21 mouse cellular contexts compared by ENCODE assay signal in genomic region chr1:188006820-188007491, GRCm38 (mm10).
A peak's percentile ranks its signal among the peaks of the same experiment; 100 is the strongest.
DNase-seq lines count a peak whose midpoint lies in the region; ATAC-seq and TF ChIP-seq lines count a peak whose summit lies in the region.
"Had no signal": no experiment of that assay in that cellular context is flagged by ENCODE, and none has a peak within 500 bp of the region (broad histone marks: within the 10 kb centered on the region; RNA-seq: fewer than 3 reads in every experiment).

No protein-coding gene starts in this region.

- H3K4me2 ChIP-seq in heart, embryonic 12.5 days = peak overlapping the region; percentile 67
- H3K4me2 ChIP-seq in hindbrain, postnatal 0 days (ENCODE audit: low read depth, low read length) = 0 out of 2 replicates have a peak overlapping the region, but pooled peaks have one; percentile 3
- no peak overlapping the region for H3K4me2 ChIP-seq in hindbrain, embryonic 14.5 days (replicated peaks)
- H3K4me2 ChIP-seq in neural tube, embryonic 13.5 days = peak overlapping the region; percentile 5; the same call in 1 of the 2 replicates
- H3K4me2 ChIP-seq in stomach, postnatal 0 days (replicated peaks; ENCODE audit: low read depth) = peak overlapping the region; percentile 6
- H3K4me2 ChIP-seq: limb, embryonic 15.5 days; midbrain, embryonic 12.5 days had no signal

- peak overlapping the region; percentile 35 for H3K4me3 ChIP-seq in heart, embryonic 12.5 days
- no peak overlapping the region for H3K4me3 ChIP-seq in hindbrain, postnatal 0 days (ENCODE audit: low read length)
- no peak overlapping the region for H3K4me3 ChIP-seq in hindbrain, embryonic 14.5 days (replicated peaks; ENCODE audit: low read length)
- H3K4me3 ChIP-seq in neural tube, embryonic 13.5 days = no peak overlapping the region
- H3K4me3 ChIP-seq in stomach, postnatal 0 days (ENCODE audit: low read depth, low read length) = 0 out of 2 replicates have a peak overlapping the region, but pooled peaks have one; percentile 8
- H3K4me3 ChIP-seq: embryonic facial prominence, embryonic 10.5 days; limb, embryonic 15.5 days; midbrain, embryonic 12.5 days; myocyte had no signal

- TF ChIP-seq CTCF in hindbrain, postnatal 0 days (IDR thresholded peaks at IDR 0.05; ENCODE audit: low read depth) = no peak
- TF ChIP-seq CTCF in stomach, postnatal 0 days (IDR thresholded peaks at IDR 0.05; ENCODE audit: low read depth) = no peak

- no peak for ATAC-seq in heart, embryonic 12.5 days (ENCODE audit: insufficient number of reproducible peaks, low FRiP score)
- no peak for ATAC-seq in hindbrain, postnatal 0 days
- no peak for ATAC-seq in hindbrain, embryonic 14.5 days (ENCODE audit: low FRiP score)
- no peak for ATAC-seq in neural tube, embryonic 13.5 days (ENCODE audit: low read depth)
- ATAC-seq in stomach, postnatal 0 days (ENCODE audit: low FRiP score, low TSS enrichment) = no peak
- ATAC-seq: forebrain, embryonic 14.5 days had no signal

- peak overlapping the region; percentile 56; the same call in 1 of the 2 replicates for H3K9ac ChIP-seq in heart, embryonic 12.5 days
- H3K9ac ChIP-seq in hindbrain, postnatal 0 days (replicated peaks; ENCODE audit: low read length) = no peak overlapping the region
- no peak overlapping the region for H3K9ac ChIP-seq in hindbrain, embryonic 14.5 days
- H3K9ac ChIP-seq in neural tube, embryonic 13.5 days = no peak overlapping the region
- H3K9ac ChIP-seq in stomach, postnatal 0 days (ENCODE audit: low read length) = no peak overlapping the region
- H3K9ac ChIP-seq: limb, embryonic 15.5 days; midbrain, embryonic 12.5 days had no signal

- peaks cover 53% of the 10 kb centered on the region for H3K4me1 ChIP-seq in heart, embryonic 12.5 days (replicated peaks)
- no peaks in the 10 kb centered on the region for H3K4me1 ChIP-seq in hindbrain, postnatal 0 days (ENCODE audit: insufficient read depth, low read length)
- no peaks in the 10 kb centered on the region for H3K4me1 ChIP-seq in hindbrain, embryonic 14.5 days (replicated peaks; ENCODE audit: control insufficient read depth, insufficient read depth, low read length)
- H3K4me1 ChIP-seq in neural tube, embryonic 13.5 days (replicated peaks) = peaks cover 15% of the 10 kb centered on the region
- H3K4me1 ChIP-seq in stomach, postnatal 0 days (replicated peaks; ENCODE audit: control insufficient read depth, insufficient read depth) = no peaks in the 10 kb centered on the region
- H3K4me1 ChIP-seq: embryonic facial prominence, embryonic 10.5 days had no signal

- no peaks in the 10 kb centered on the region for H3K36me3 ChIP-seq in heart, embryonic 12.5 days
- H3K36me3 ChIP-seq in hindbrain, postnatal 0 days (ENCODE audit: insufficient read depth, low read length) = no peaks in the 10 kb centered on the region
- H3K36me3 ChIP-seq in hindbrain, embryonic 14.5 days (replicated peaks; ENCODE audit: control insufficient read depth, insufficient read depth) = no peaks in the 10 kb centered on the region
- no peaks in the 10 kb centered on the region for H3K36me3 ChIP-seq in neural tube, embryonic 13.5 days
- H3K36me3 ChIP-seq in stomach, postnatal 0 days (ENCODE audit: control insufficient read depth, insufficient read depth, low read length) = no peaks in the 10 kb centered on the region
- H3K36me3 ChIP-seq: embryonic facial prominence, embryonic 10.5 days; limb, embryonic 15.5 days; midbrain, embryonic 12.5 days had no signal

- 11% methylated on average over 13 of the region's 13 CpGs for whole genome bisulfite sequencing in heart, embryonic 12.5 days
- 77% methylated on average over 13 of the region's 13 CpGs for WGBS in hindbrain, postnatal 0 days
- WGBS in hindbrain, embryonic 14.5 days = 74% methylated on average over 13 of the region's 13 CpGs
- WGBS in neural tube, embryonic 13.5 days = 64% methylated on average over 13 of the region's 13 CpGs
- WGBS in stomach, postnatal 0 days = 44% methylated on average over 13 of the region's 13 CpGs

- H3K27me3 ChIP-seq in heart, embryonic 12.5 days (replicated peaks) = no peaks in the 10 kb centered on the region
- H3K27me3 ChIP-seq in hindbrain, postnatal 0 days (ENCODE audit: insufficient read depth, low read length) = no peaks in the 10 kb centered on the region
- no peaks in the 10 kb centered on the region; the same call in 1 of the 2 replicates for H3K27me3 ChIP-seq in hindbrain, embryonic 14.5 days (ENCODE audit: control insufficient read depth, insufficient read depth, low read length)
- H3K27me3 ChIP-seq in neural tube, embryonic 13.5 days = no peaks in the 10 kb centered on the region; the same call in none of the 2 replicates
- H3K27me3 ChIP-seq in stomach, postnatal 0 days (ENCODE audit: control insufficient read depth, insufficient read depth, low read length) = no peaks in the 10 kb centered on the region
- H3K27me3 ChIP-seq: midbrain, embryonic 12.5 days had no signal

- no peak for TF ChIP-seq EP300 in stomach, postnatal 0 days (optimal IDR thresholded peaks at IDR 0.05)

- H3K9me3 ChIP-seq in heart, embryonic 12.5 days (replicated peaks) = no peaks in the 10 kb centered on the region
- H3K9me3 ChIP-seq in hindbrain, postnatal 0 days (ENCODE audit: low read length) = no peaks in the 10 kb centered on the region
- H3K9me3 ChIP-seq in hindbrain, embryonic 14.5 days (ENCODE audit: control insufficient read depth, low read length) = no peaks in the 10 kb centered on the region
- H3K9me3 ChIP-seq in neural tube, embryonic 13.5 days = no peaks in the 10 kb centered on the region
- H3K9me3 ChIP-seq in stomach, postnatal 0 days (ENCODE audit: control insufficient read depth, low read length) = no peaks in the 10 kb centered on the region
- H3K9me3 ChIP-seq: embryonic facial prominence, embryonic 10.5 days; limb, embryonic 15.5 days; midbrain, embryonic 12.5 days had no signal

- H3K27ac ChIP-seq in heart, embryonic 12.5 days (ENCODE audit: poor library complexity, severe bottlenecking) = peak overlapping the region; percentile 61
- no peak overlapping the region for H3K27ac ChIP-seq in hindbrain, postnatal 0 days
- no peak overlapping the region for H3K27ac ChIP-seq in hindbrain, embryonic 14.5 days
- H3K27ac ChIP-seq in neural tube, embryonic 13.5 days (replicated peaks) = no peak overlapping the region
- no peak overlapping the region for H3K27ac ChIP-seq in stomach, postnatal 0 days (replicated peaks)
- H3K27ac ChIP-seq: embryonic facial prominence, embryonic 10.5 days; limb, embryonic 15.5 days; midbrain, embryonic 12.5 days had no signal

- no peak for DNase-seq in heart, adult 9 months (ENCODE audit: low spot score in 2 of 2)
- no peak for DNase-seq in hindbrain, postnatal 0 days (ENCODE audit: low spot score)
- no peak for DNase-seq in hindbrain, embryonic 14.5 days (ENCODE audit: low spot score)
- no peak for DNase-seq in neural tube, embryonic 10.5 days (ENCODE audit: extremely low spot score, low spot score)
- no peak for DNase-seq in stomach, postnatal 0 days (ENCODE audit: low spot score)
- DNase-seq in thymus, postnatal 25 days = no peak
- DNase-seq: adrenal gland, adult 8-10 months; cerebellum, adult 11 months; cerebellum, postnatal 36 days; gastrocnemius, postnatal 25 days; layer of hippocampus, postnatal 36 days; lung, postnatal 36 days; right cerebral cortex, adult 18-20 months; thymus, postnatal 14 days had no signal

Comparison
In these comparisons a context has a peak if more than half of its experiments do, and no peak if none do; other contexts are left out.
1. H3K4me3 ChIP-seq: peak in heart, embryonic 12.5 days (single experiment) and stomach, postnatal 0 days (single experiment); none in hindbrain, postnatal 0 days (single experiment), hindbrain, embryonic 14.5 days (single experiment) and neural tube, embryonic 13.5 days (single experiment).